Mouse (Mus musculus): ENCODE results near the gene Map2. TPM values are rescaled to one million over a fixed set of nuclear protein-coding genes. Genes with fewer than 3 reads are reported as not detected.

The Map2 gene
- polyA plus RNA-seq, 1 experiment from 2014 or later: 21.0 TPM

DNA sequence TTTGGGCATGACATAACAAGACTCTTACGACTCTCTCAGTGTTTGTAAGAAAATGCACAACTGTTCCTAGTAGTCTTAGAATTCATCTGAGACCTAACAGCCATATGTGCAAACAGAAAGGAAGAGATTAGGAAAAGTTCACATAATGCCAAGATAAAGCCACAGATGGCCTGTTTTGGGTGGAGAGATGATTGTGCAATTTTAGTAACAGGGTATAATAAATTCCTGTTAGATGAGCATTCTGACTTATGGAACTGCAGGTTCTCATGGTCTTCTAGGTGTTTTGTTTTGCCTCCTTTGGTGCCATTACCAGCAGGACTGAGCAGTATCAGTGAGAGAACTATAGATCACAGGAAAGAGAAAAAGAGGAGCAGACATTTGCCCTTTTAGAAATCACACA lies 164.1 kb downstream of the Map2 start:
- Histone ChIP-seq H3K4me3 (ENCODE audit: low read depth, low read length) (no peak overlapping the region), H3K9me3 (ENCODE audit: control insufficient read depth, low read depth, low read length) (no peaks in the 10 kb centered on the region), H3K36me3 (ENCODE audit: control insufficient read depth, insufficient read depth, low read length) (no peaks in the 10 kb centered on the region), H3K9ac (replicated peaks; ENCODE audit: low read depth, low read length) (no peak overlapping the region), H3K4me1 (ENCODE audit: control insufficient read depth, insufficient read depth, low read length) (no peaks in the 10 kb centered on the region), H3K27me3 (ENCODE audit: control insufficient read depth, insufficient read depth, low read length) (no peaks in the 10 kb centered on the region), H3K4me2 (replicated peaks; ENCODE audit: low read depth, low read length) (no peak overlapping the region), H3K27ac (ENCODE audit: low read length) (no peak overlapping the region)
- ATAC-seq (ENCODE audit: insufficient number of reproducible peaks, insufficient read depth, low FRiP score, low read depth): no peak
- 79% methylated on average over 1 of the region's 1 CpGs for WGBS

DNA sequence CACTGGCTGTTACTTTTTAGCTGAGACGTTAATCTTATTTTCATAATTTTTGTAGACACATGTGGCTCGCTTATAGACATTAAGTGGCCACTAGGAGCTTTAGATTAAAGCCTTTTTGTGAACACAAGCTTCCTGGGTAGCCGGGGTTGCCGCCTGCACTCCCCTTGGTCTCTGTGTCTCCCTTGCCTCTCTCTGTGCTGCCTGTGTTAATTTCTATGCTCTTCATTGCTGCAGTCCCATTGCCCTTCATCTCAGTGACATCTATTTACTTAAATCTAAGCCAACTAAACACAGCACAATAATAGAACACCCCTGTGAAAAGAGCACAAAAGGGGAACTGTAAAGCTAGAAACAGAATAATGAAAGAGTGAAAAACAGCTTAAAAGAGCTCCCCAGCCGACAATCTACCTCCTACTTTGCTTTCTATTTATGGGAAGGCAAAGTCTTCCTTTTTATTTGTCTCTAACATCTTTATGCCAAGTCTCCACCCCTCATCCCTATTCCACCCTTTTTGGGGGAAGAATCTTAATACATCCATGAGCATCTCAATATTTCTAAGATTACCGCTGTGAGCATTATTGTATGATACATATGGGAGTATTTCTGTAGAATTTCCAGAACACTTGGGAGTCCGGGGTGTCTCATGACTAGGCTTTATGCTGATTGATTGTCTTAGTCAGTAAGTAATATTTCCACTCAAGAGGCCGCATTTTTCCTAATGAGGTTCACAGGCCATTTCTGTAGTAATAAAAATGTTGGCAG lies 173.5 kb downstream of the Map2 start:
- 54% methylated on average over 8 of the region's 8 CpGs for WGBS
- H3K4me2 ChIP-seq (replicated peaks; ENCODE audit: low read depth, low read length): no peak overlapping the region
- H3K9ac ChIP-seq (replicated peaks; ENCODE audit: low read depth, low read length): no peak overlapping the region
- no peaks in the 10 kb centered on the region for H3K9me3 ChIP-seq (ENCODE audit: control insufficient read depth, low read depth, low read length)
- ATAC-seq (ENCODE audit: insufficient number of reproducible peaks, insufficient read depth, low FRiP score, low read depth): no peak
- no peaks in the 10 kb centered on the region for H3K4me1 ChIP-seq (ENCODE audit: control insufficient read depth, insufficient read depth, low read length)
- no peaks in the 10 kb centered on the region for H3K27me3 ChIP-seq (ENCODE audit: control insufficient read depth, insufficient read depth, low read length)
- H3K27ac ChIP-seq (ENCODE audit: low read length): no peak overlapping the region
- no peak overlapping the region for H3K4me3 ChIP-seq (ENCODE audit: low read depth, low read length)
- no peaks in the 10 kb centered on the region for H3K36me3 ChIP-seq (ENCODE audit: control insufficient read depth, insufficient read depth, low read length)

DNA sequence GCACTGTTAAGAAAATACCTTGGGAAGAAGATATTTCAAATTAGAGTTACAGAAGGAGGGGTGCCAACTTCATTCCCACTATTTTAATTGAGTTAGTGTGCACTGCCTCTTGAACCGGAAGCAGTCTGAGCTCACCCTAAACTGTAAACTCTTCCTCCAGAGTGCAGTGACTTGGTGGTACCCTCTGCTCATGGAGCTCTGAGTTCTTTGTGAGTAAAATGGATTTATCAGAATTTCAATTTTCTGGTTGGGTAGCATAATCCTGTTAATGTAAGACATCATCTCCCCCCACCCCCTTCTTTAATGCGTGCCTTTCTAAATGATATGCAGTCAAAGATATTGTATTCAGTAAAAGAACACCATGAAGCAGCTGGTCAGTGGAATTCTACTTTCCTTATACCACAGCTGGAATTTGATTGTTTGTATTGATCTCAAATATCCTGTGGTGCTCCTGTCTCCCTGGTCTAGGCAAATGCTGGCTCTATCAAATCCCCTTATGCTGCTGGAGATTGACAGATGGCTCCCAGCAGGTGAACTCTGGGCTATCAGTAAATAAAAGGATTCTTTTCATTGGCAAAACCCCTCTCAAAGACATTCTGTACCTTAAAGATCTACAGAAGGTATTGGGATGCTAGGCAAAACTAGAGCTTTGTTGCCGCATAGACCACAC lies 174.2 kb downstream of the Map2 start:
- no peaks in the 10 kb centered on the region for H3K4me1 ChIP-seq (ENCODE audit: control insufficient read depth, insufficient read depth, low read length)
- no peak overlapping the region for H3K4me3 ChIP-seq (ENCODE audit: low read depth, low read length)
- WGBS: 78% methylated on average over 3 of the region's 3 CpGs
- ATAC-seq (ENCODE audit: insufficient number of reproducible peaks, insufficient read depth, low FRiP score, low read depth): no peak
- no peaks in the 10 kb centered on the region for H3K9me3 ChIP-seq (ENCODE audit: control insufficient read depth, low read depth, low read length)
- H3K4me2 ChIP-seq (replicated peaks; ENCODE audit: low read depth, low read length): no peak overlapping the region
- H3K27ac ChIP-seq (ENCODE audit: low read length): no peak overlapping the region
- H3K36me3 ChIP-seq (ENCODE audit: control insufficient read depth, insufficient read depth, low read length): no peaks in the 10 kb centered on the region
- H3K9ac ChIP-seq (replicated peaks; ENCODE audit: low read depth, low read length): no peak overlapping the region
- no peaks in the 10 kb centered on the region for H3K27me3 ChIP-seq (ENCODE audit: control insufficient read depth, insufficient read depth, low read length)

DNA sequence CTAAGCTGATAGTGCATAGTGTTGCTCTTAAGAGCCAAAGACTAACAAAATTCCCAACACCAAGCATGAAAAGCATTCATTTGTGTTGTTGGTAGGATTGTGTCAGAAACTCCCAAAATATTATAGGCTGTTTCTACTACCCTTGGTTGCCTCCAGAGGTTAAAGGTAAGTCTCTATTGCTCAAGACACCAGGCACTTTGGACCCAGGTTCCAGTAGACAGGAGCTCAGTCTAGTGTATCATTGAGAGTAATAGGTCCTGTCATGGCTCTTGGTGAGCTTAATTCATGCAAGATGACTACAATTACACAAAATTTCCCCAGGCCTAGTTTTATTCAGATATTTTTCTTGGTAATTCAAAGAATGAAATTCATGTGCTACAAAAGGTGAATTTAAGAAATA lies 176.3 kb downstream of the Map2 start:
- no peak overlapping the region for H3K27ac ChIP-seq (ENCODE audit: low read length)
- H3K4me2 ChIP-seq (replicated peaks; ENCODE audit: low read depth, low read length): no peak overlapping the region
- no peaks in the 10 kb centered on the region for H3K9me3 ChIP-seq (ENCODE audit: control insufficient read depth, low read depth, low read length)
- no peaks in the 10 kb centered on the region for H3K36me3 ChIP-seq (ENCODE audit: control insufficient read depth, insufficient read depth, low read length)
- H3K9ac ChIP-seq (replicated peaks; ENCODE audit: low read depth, low read length): no peak overlapping the region
- no peaks in the 10 kb centered on the region for H3K27me3 ChIP-seq (ENCODE audit: control insufficient read depth, insufficient read depth, low read length)
- no peak for ATAC-seq (ENCODE audit: insufficient number of reproducible peaks, insufficient read depth, low FRiP score, low read depth)
- H3K4me1 ChIP-seq (ENCODE audit: control insufficient read depth, insufficient read depth, low read length): no peaks in the 10 kb centered on the region
- H3K4me3 ChIP-seq (ENCODE audit: low read depth, low read length): no peak overlapping the region

DNA sequence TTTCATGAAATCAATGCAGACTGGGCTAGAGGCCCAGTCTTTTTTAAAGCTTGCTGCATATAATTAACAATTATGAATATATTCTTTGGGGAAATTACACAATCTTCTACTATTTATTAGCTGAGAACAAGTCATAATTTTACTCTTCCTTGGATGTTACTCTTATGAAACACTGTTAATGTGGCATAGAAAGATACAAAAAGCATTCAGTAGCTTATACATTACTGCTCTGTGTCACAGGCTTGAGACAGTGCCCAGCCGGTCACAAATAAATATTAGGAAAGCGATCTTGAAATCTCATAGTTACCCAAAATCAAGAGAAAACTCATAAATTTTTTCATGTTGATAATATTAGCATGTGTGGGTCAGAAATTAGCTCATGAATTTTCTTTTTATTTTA lies 186.7 kb downstream of the Map2 start:
- H3K9me3 ChIP-seq (ENCODE audit: control insufficient read depth, low read depth, low read length): no peaks in the 10 kb centered on the region
- H3K36me3 ChIP-seq (ENCODE audit: control insufficient read depth, insufficient read depth, low read length): no peaks in the 10 kb centered on the region
- ATAC-seq (ENCODE audit: insufficient number of reproducible peaks, insufficient read depth, low FRiP score, low read depth): no peak
- no peak overlapping the region for H3K9ac ChIP-seq (replicated peaks; ENCODE audit: low read depth, low read length)
- no peak overlapping the region for H3K27ac ChIP-seq (ENCODE audit: low read length)
- H3K27me3 ChIP-seq (ENCODE audit: control insufficient read depth, insufficient read depth, low read length): no peaks in the 10 kb centered on the region
- no peak overlapping the region for H3K4me2 ChIP-seq (replicated peaks; ENCODE audit: low read depth, low read length)
- 90% methylated on average over 2 of the region's 2 CpGs for WGBS
- no peaks in the 10 kb centered on the region for H3K4me1 ChIP-seq (ENCODE audit: control insufficient read depth, insufficient read depth, low read length)
- no peak overlapping the region for H3K4me3 ChIP-seq (ENCODE audit: low read depth, low read length)

DNA sequence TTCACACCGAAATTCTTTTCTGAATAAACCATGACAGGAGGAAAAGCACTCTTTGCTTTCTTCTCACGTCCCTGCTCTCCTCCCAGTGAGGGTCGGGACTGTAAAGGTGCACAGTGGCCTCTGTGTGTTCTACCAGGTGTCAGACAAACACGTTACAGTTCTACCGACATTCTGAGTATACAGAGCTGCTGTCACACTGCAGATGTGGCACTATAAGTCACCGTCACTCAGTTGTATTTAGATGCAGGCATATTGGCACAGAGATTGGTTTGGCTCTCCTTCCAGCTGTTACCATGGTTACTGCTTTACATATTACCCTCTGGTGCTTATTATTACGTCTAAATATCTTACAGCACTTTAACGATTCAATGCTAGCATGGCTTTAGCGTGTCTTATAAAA lies 188.2 kb downstream of the Map2 start:
- Histone ChIP-seq H3K27me3 (ENCODE audit: control insufficient read depth, insufficient read depth, low read length) (no peaks in the 10 kb centered on the region), H3K4me1 (ENCODE audit: control insufficient read depth, insufficient read depth, low read length) (no peaks in the 10 kb centered on the region), H3K9ac (replicated peaks; ENCODE audit: low read depth, low read length) (no peak overlapping the region), H3K9me3 (ENCODE audit: control insufficient read depth, low read depth, low read length) (no peaks in the 10 kb centered on the region), H3K27ac (ENCODE audit: low read length) (no peak overlapping the region), H3K36me3 (ENCODE audit: control insufficient read depth, insufficient read depth, low read length) (no peaks in the 10 kb centered on the region), H3K4me3 (ENCODE audit: low read depth, low read length) (no peak overlapping the region), H3K4me2 (replicated peaks; ENCODE audit: low read depth, low read length) (no peak overlapping the region)
- no peak for ATAC-seq (ENCODE audit: insufficient number of reproducible peaks, insufficient read depth, low FRiP score, low read depth)
- 77% methylated on average over 9 of the region's 9 CpGs for WGBS

DNA sequence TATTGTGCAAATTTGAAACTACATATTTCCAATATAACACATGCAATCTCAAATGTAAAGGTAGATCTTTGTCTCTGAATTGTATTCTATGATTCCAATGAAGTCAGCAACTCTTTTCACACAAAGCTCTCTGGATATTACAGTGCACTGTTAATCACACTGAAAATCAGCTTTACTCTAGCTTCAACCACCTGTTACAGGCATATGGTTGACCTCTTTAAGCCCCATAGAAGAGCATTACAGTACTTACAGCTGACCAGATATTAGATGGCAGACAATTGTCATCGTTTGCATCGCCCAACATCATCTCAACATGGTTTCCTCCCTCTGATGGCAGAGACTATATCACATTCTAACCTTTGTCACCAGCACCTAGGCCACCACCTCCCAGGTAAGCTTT lies 189.3 kb downstream of the Map2 start:
- WGBS: 89% methylated on average over 2 of the region's 2 CpGs
- H3K4me3 ChIP-seq (ENCODE audit: low read depth, low read length): no peak overlapping the region
- H3K27ac ChIP-seq (ENCODE audit: low read length): no peak overlapping the region
- H3K4me1 ChIP-seq (ENCODE audit: control insufficient read depth, insufficient read depth, low read length): no peaks in the 10 kb centered on the region
- no peak for ATAC-seq (ENCODE audit: insufficient number of reproducible peaks, insufficient read depth, low FRiP score, low read depth)
- no peaks in the 10 kb centered on the region for H3K27me3 ChIP-seq (ENCODE audit: control insufficient read depth, insufficient read depth, low read length)
- no peaks in the 10 kb centered on the region for H3K9me3 ChIP-seq (ENCODE audit: control insufficient read depth, low read depth, low read length)
- H3K4me2 ChIP-seq (replicated peaks; ENCODE audit: low read depth, low read length): no peak overlapping the region
- H3K9ac ChIP-seq (replicated peaks; ENCODE audit: low read depth, low read length): no peak overlapping the region
- H3K36me3 ChIP-seq (ENCODE audit: control insufficient read depth, insufficient read depth, low read length): no peaks in the 10 kb centered on the region

DNA sequence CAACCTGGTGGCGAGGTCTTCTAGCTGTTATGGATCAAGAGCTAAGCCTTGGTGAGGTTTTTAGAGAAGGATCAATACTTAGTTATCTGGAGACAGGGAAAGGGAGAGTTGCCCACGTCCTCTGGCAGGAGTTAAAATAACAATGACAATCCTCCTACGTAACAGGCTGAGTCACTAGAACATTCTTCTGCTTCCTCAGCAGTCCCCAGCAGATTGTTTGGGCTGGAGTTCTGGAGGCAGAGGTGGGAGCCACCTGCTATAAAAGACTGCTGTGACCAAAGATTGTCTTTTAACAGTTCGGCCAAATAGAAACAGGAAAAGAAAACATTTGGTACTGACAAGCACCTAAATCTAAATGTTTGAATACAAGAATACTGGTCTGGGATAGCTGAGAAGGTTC lies 190.5 kb downstream of the Map2 start:
- 60% methylated on average over 4 of the region's 4 CpGs for WGBS
- no peaks in the 10 kb centered on the region for H3K9me3 ChIP-seq (ENCODE audit: control insufficient read depth, low read depth, low read length)

DNA sequence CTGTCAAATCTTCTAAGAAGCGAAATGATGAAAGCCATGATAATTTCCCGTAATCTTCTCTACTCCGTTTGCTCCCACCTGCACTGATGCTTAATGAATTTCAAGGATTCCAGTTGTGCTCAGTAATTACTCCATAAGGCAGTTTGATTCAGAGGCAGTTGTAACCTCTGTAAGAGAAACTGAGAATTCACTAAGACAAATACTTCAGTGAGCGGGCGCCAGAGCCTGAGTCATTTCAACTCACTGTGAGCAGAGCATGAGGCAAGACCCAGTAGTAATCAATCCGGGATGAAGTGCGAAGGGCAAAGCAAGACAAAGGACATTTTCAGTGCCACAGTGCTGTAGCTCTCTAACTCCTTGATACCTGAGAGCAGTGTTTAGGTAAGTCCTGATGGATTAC lies 194.4 kb downstream of the Map2 start:
- ATAC-seq (ENCODE audit: insufficient number of reproducible peaks, insufficient read depth, low FRiP score, low read depth): no peak
- H3K27ac ChIP-seq (ENCODE audit: low read length): no peak overlapping the region
- H3K9ac ChIP-seq (replicated peaks; ENCODE audit: low read depth, low read length): no peak overlapping the region
- no peaks in the 10 kb centered on the region for H3K36me3 ChIP-seq (ENCODE audit: control insufficient read depth, insufficient read depth, low read length)
- no peaks in the 10 kb centered on the region for H3K9me3 ChIP-seq (ENCODE audit: control insufficient read depth, low read depth, low read length)
- WGBS: 79% methylated on average over 7 of the region's 7 CpGs
- H3K4me2 ChIP-seq (replicated peaks; ENCODE audit: low read depth, low read length): no peak overlapping the region
- H3K27me3 ChIP-seq (ENCODE audit: control insufficient read depth, insufficient read depth, low read length): no peaks in the 10 kb centered on the region
- no peak overlapping the region for H3K4me3 ChIP-seq (ENCODE audit: low read depth, low read length)
- H3K4me1 ChIP-seq (ENCODE audit: control insufficient read depth, insufficient read depth, low read length): no peaks in the 10 kb centered on the region

More for the DNA sequence above, 190.5 kb downstream of the Map2 start:
- H3K27me3 ChIP-seq (ENCODE audit: control insufficient read depth, insufficient read depth, low read length): no peaks in the 10 kb centered on the region
- ATAC-seq (ENCODE audit: insufficient number of reproducible peaks, insufficient read depth, low FRiP score, low read depth): no peak
- H3K27ac ChIP-seq (ENCODE audit: low read length): no peak overlapping the region
- no peak overlapping the region for H3K4me2 ChIP-seq (replicated peaks; ENCODE audit: low read depth, low read length)
- H3K9ac ChIP-seq (replicated peaks; ENCODE audit: low read depth, low read length): no peak overlapping the region
- no peaks in the 10 kb centered on the region for H3K36me3 ChIP-seq (ENCODE audit: control insufficient read depth, insufficient read depth, low read length)
- no peak overlapping the region for H3K4me3 ChIP-seq (ENCODE audit: low read depth, low read length)
- H3K4me1 ChIP-seq (ENCODE audit: control insufficient read depth, insufficient read depth, low read length): no peaks in the 10 kb centered on the region
